Mouse (Mus musculus) cerebellum, adult 8-10 months (tissue): ENCODE results near the gene Hydin.

ENCODE experiments used
- DNase-seq: peaks from one replicate; pipeline ENCODE4 v3.0.0; 2022

Hydin gene

GRCm38 (mm10) chr8:110643177-110643576 is 376.4 kb downstream of the Hydin start:
- no peak for DNase-seq

DNA sequence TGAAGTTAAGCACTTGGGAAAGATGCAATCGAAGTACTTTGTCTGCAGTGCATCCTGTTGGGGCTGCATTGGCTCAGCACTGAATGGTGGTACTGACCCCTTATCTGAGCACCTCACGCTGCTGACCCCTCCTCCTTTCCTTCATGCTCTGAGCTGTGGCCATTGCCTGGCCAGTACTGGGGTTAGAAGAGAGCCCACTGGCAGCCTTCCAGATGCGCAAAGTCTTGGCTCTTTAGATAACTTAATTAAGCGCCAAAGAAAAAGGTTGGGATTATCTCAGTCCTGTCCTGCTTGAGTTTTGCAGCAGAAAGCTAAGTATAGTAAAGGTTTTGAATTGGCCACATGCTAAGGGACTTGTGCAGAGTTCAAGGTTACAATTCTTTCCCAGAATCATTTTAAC is 377.6 kb downstream of the Hydin start:
- DNase-seq: no peak

DNA sequence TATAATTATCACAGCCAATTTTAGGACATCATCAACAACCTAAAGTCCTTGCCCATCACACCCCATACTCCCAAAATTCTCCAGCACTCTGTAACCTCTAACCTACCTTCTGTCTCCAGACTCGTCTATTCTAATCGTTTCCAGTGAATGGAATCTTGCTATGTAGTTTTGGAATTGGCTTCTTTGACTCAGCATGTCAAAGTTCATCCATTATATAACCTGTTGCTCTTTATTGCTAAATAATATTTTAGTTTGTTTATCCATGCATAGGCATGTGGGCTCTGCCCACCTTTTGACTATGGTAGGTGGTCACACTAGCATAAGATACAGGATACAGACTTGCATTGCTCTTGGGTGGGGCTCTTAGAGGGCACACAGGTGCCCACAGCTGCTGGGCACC is 378.1 kb downstream of the Hydin start:
- no peak for DNase-seq

- DNase-seq: no peak
Measured at GRCm38 (mm10) chr8:110645340-110645739, 378.6 kb downstream of the Hydin start.

GRCm38 (mm10) chr8:110646064-110646463 is 379.3 kb downstream of the Hydin start:
- DNase-seq: peak; percentile 87

DNA sequence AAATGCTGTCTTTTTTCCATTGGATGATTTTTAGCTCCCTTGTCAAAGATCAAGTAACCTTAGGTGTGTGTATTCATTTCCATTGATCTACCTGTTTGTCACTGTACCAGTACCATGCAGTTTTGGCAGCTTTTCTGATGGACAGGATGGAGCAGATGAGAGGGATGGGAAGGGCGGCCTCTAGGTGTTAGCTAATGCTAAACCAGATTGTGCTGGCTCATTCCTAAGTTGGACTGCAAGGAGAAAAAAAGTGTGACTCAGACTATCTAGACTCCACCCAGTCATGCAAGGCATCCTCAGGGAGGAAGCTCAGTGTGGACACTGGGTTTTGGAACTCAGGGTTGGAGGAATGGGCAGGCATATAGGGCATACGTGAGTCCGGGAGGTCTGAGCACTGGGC is 381.8 kb downstream of the Hydin start:
- DNase-seq: no peak

GRCm38 (mm10) chr8:110649286-110649685 is 382.5 kb downstream of the Hydin start:
- peak; percentile 51 for DNase-seq

- no peak for DNase-seq
Measured at GRCm38 (mm10) chr8:110650838-110651237, 384.1 kb downstream of the Hydin start.

DNA sequence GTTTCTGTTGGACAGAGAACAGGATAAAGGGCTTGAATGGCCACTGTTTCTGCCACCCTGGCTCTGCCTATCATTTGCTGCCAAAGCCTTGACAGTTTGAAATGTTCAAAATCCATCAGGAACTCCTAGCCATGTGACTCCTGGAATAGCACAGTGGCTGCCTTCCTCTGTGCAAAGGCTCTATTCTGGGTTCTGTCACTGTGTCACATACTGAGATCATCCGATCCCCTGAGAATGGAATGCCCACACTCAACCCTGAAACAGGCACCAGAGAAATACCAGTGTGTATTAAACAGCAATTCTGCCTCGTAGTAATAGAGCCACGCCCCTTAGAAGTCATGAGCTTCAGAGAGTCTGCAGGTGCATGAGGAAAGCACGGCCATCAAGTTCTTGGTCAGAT is 385.1 kb downstream of the Hydin start:
- no peak for DNase-seq

DNA sequence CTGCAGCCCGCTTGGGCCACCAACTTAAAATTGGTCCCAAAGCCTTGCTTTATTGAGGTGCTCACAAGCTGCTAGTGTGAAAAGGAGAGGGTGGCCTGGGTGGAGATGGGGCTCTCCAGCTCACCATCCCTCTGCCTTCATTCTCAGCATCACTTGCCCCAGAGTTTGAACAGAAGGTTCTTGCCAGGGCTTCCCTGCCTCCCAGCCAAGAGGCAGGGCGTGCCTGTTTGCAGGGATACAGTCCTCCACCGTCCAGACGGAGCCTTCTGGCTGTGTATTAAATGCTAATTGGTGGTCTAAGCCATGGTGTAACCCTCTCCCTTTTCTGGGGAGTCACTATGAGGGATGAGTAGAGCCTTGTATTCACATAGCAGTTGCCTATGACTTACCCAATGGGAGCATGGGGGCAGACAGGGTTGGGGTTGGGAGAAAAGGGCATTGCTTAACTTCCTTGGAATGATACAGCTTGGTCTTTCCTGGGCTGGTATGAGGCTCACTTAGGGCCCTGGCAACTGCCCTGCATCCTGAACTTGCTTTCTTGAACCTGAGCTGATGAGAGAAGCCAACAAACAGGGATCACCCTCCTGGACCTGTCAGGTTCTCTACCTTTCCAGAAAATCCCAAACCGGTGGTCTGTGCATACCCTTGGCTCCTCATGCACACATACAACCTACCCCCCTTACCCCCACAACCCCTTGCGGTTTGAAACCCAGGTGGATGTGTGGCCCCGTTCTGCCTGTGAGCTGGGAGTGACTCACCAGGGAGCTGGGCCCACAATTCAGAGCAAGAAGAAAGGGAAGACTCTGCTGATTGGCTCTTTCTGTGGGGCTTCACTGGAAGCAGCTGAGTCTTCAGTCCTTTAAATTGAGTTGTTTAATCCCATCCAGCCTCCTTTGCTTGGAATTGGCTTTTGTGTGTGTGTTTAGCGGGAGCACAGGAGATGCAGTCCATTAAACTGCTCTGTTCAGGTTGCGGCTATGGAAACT is 387.6 kb downstream of the Hydin start:
- DNase-seq: peak; percentile 12

DNA sequence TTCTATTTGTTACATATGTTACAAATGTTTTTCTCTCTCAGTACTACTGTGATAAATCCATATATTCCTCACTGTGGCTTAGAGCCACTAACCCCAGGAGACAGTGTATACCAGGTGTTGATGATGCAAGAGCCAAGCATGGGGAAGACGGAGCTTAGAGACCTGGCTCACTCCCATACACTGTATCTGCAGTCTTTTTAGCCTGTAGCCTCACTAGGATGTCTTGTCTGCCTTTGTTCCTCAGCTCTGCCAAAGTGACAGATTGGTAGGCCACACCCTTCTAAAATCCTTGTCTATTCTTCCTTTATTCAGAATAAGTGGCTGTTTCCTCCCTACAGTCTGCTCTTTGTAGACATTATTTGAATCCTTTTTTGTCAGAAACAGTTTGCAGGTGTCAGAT is 389.1 kb downstream of the Hydin start:
- no peak for DNase-seq

DNA sequence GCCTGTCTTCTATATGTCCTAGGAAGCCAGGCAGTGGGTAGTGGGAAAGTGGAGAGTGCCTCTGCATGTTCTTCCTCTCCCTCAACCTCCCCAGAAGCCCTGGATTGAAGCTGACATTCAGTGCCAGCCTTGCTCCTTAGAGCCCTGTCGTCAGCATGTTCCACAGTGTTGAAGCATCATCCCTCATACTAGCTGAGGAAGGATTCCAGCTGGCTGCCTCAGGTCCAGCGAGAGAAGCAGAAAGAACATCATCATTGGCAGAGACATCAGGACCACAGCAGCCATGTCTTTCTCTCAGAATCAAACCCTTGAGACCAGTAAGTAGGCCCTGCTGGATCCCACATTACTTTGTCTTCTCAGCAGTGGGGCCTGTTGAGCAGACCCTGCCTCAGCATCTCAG is 390.9 kb downstream of the Hydin start:
- no peak for DNase-seq
